Mouse (Mus musculus): ENCODE results near the gene Prss2. TPM values are rescaled to one million over a fixed set of nuclear protein-coding genes. Genes with fewer than 3 reads are reported as not detected.

Prss2 gene
- 0.77 TPM for polyA plus RNA-seq (2012; fragmentation: generic; extraction: Trizol)
- long read RNA-seq, experiment 1, partial matches to known transcripts = 2 of 2 reads
- long read RNA-seq, experiment 1, other reads (novel, unspliced or antisense) = 0 of 2 reads
- long read RNA-seq, experiment 2, partial matches to known transcripts = 1 of 2 reads
- long read RNA-seq, experiment 2, other reads (novel, unspliced or antisense) = 1 of 2 reads

GRCm38 (mm10) chr6:41521487-41521886 is at the start of gene Prss2:
Gene Prss2 (plus strand): TSS chr6:41521787.
- no peaks in the 10 kb centered on the region for H3K36me3 ChIP-seq (ENCODE audit: control insufficient read depth, insufficient read depth)
- no peaks in the 10 kb centered on the region for H3K79me3 ChIP-seq (ENCODE audit: low read depth)
- H3K79me2 ChIP-seq (ENCODE audit: control insufficient read depth, insufficient read depth) = no peaks in the 10 kb centered on the region
- no peaks in the 10 kb centered on the region for H3K27me3 ChIP-seq (ENCODE audit: control insufficient read depth, insufficient read depth, insufficient read length)
- TF ChIP-seq CEBPB (IDR thresholded peaks at IDR 0.05; ENCODE audit: low read depth) (no peak), USF1 (IDR thresholded peaks at IDR 0.05; ENCODE audit: low read depth) (no peak), MAX (IDR thresholded peaks at IDR 0.05) (no peak), FOSL1 (IDR thresholded peaks at IDR 0.05; ENCODE audit: insufficient read depth, low read length, poor library complexity, severe bottlenecking) (no peak), CTCF (IDR thresholded peaks at IDR 0.05; ENCODE audit: control insufficient read depth, insufficient read depth, insufficient read length) (no peak), MYOD1 (IDR thresholded peaks at IDR 0.05; ENCODE audit: control insufficient read depth, insufficient read length, low read depth) (no peak), MYOG (IDR thresholded peaks at IDR 0.05; ENCODE audit: control insufficient read depth, extremely low read depth, insufficient read length) (no peak)
- no peak within 1 kb of the TSS for H3K4me3 ChIP-seq (ENCODE audit: insufficient read depth, poor library complexity, severe bottlenecking)
- no peak within 1 kb of the TSS for H3ac ChIP-seq (ENCODE audit: control insufficient read depth, insufficient read length, low read depth)

GRCm38 (mm10) chr6:41499374-41499773 is 22.2 kb upstream of the Prss2 start:
- Histone ChIP-seq H3K27me3 (ENCODE audit: control insufficient read depth, insufficient read depth, insufficient read length) (no peaks in the 10 kb centered on the region), H3K36me3 (ENCODE audit: control insufficient read depth, insufficient read depth) (no peaks in the 10 kb centered on the region), H3K79me3 (ENCODE audit: low read depth) (no peaks in the 10 kb centered on the region), H3K79me2 (ENCODE audit: control insufficient read depth, insufficient read depth) (no peaks in the 10 kb centered on the region), H3K4me3 (ENCODE audit: insufficient read depth, poor library complexity, severe bottlenecking) (no peak overlapping the region), H3ac (ENCODE audit: control insufficient read depth, insufficient read length, low read depth) (no peak overlapping the region)
- TF ChIP-seq MYOD1 (IDR thresholded peaks at IDR 0.05; ENCODE audit: control insufficient read depth, insufficient read length, low read depth) = no peak
- TF ChIP-seq USF1 (IDR thresholded peaks at IDR 0.05; ENCODE audit: low read depth) = no peak
- TF ChIP-seq MAX (IDR thresholded peaks at IDR 0.05) = no peak
- TF ChIP-seq MYOG (IDR thresholded peaks at IDR 0.05; ENCODE audit: control insufficient read depth, extremely low read depth, insufficient read length) = no peak
- TF ChIP-seq CEBPB (IDR thresholded peaks at IDR 0.05; ENCODE audit: low read depth) = no peak
- TF ChIP-seq CTCF (IDR thresholded peaks at IDR 0.05; ENCODE audit: control insufficient read depth, insufficient read depth, insufficient read length) = no peak
- no peak for TF ChIP-seq FOSL1 (IDR thresholded peaks at IDR 0.05; ENCODE audit: insufficient read depth, low read length, poor library complexity, severe bottlenecking)

- TF ChIP-seq FOSL1 (IDR thresholded peaks at IDR 0.05; ENCODE audit: insufficient read depth, low read length, poor library complexity, severe bottlenecking) (no peak), MAX (IDR thresholded peaks at IDR 0.05) (no peak), USF1 (IDR thresholded peaks at IDR 0.05; ENCODE audit: low read depth) (no peak), MYOG (IDR thresholded peaks at IDR 0.05; ENCODE audit: control insufficient read depth, extremely low read depth, insufficient read length) (no peak), CTCF (IDR thresholded peaks at IDR 0.05; ENCODE audit: control insufficient read depth, insufficient read depth, insufficient read length) (no peak)
- H3K4me3 ChIP-seq (ENCODE audit: insufficient read depth, poor library complexity, severe bottlenecking) = no peak overlapping the region
These were observed 16.7 kb upstream of the Prss2 start for GRCm38 (mm10) chr6:41504915-41505314.

GRCm38 (mm10) chr6:41505323-41505722 is 16.3 kb upstream of the Prss2 start:
- Histone ChIP-seq H3K79me3 (ENCODE audit: low read depth) (no peaks in the 10 kb centered on the region), H3K4me3 (ENCODE audit: insufficient read depth, poor library complexity, severe bottlenecking) (no peak overlapping the region), H3K79me2 (ENCODE audit: control insufficient read depth, insufficient read depth) (no peaks in the 10 kb centered on the region), H3ac (ENCODE audit: control insufficient read depth, insufficient read length, low read depth) (no peak overlapping the region), H3K27me3 (ENCODE audit: control insufficient read depth, insufficient read depth, insufficient read length) (no peaks in the 10 kb centered on the region), H3K36me3 (ENCODE audit: control insufficient read depth, insufficient read depth) (no peaks in the 10 kb centered on the region)
- TF ChIP-seq CEBPB (IDR thresholded peaks at IDR 0.05; ENCODE audit: low read depth) = no peak
- TF ChIP-seq MYOD1 (IDR thresholded peaks at IDR 0.05; ENCODE audit: control insufficient read depth, insufficient read length, low read depth) = no peak
- no peak for TF ChIP-seq USF1 (IDR thresholded peaks at IDR 0.05; ENCODE audit: low read depth)

More at GRCm38 (mm10) chr6:41504915-41505314, 16.7 kb upstream of the Prss2 start:
- no peaks in the 10 kb centered on the region for H3K36me3 ChIP-seq (ENCODE audit: control insufficient read depth, insufficient read depth)
- H3K79me3 ChIP-seq (ENCODE audit: low read depth) = no peaks in the 10 kb centered on the region
- no peaks in the 10 kb centered on the region for H3K79me2 ChIP-seq (ENCODE audit: control insufficient read depth, insufficient read depth)
- no peaks in the 10 kb centered on the region for H3K27me3 ChIP-seq (ENCODE audit: control insufficient read depth, insufficient read depth, insufficient read length)
- H3ac ChIP-seq (ENCODE audit: control insufficient read depth, insufficient read length, low read depth) = no peak overlapping the region

- Histone ChIP-seq H3K79me2 (ENCODE audit: control insufficient read depth, insufficient read depth) (no peaks in the 10 kb centered on the region), H3ac (ENCODE audit: control insufficient read depth, insufficient read length, low read depth) (no peak overlapping the region), H3K4me3 (ENCODE audit: insufficient read depth, poor library complexity, severe bottlenecking) (no peak overlapping the region), H3K36me3 (ENCODE audit: control insufficient read depth, insufficient read depth) (no peaks in the 10 kb centered on the region), H3K27me3 (ENCODE audit: control insufficient read depth, insufficient read depth, insufficient read length) (no peaks in the 10 kb centered on the region), H3K79me3 (ENCODE audit: low read depth) (no peaks in the 10 kb centered on the region)
- no peak for TF ChIP-seq CTCF (IDR thresholded peaks at IDR 0.05; ENCODE audit: control insufficient read depth, insufficient read depth, insufficient read length)
- no peak for TF ChIP-seq MYOD1 (IDR thresholded peaks at IDR 0.05; ENCODE audit: control insufficient read depth, insufficient read length, low read depth)
- TF ChIP-seq FOSL1 (IDR thresholded peaks at IDR 0.05; ENCODE audit: insufficient read depth, low read length, poor library complexity, severe bottlenecking) = no peak
- no peak for TF ChIP-seq MAX (IDR thresholded peaks at IDR 0.05)
These were observed 3.5 kb upstream of the Prss2 start for GRCm38 (mm10) chr6:41518017-41518524.

GRCm38 (mm10) chr6:41526453-41526852 is 4.9 kb downstream of the Prss2 start:
- no peaks in the 10 kb centered on the region for H3K79me3 ChIP-seq (ENCODE audit: low read depth)
- no peaks in the 10 kb centered on the region for H3K79me2 ChIP-seq (ENCODE audit: control insufficient read depth, insufficient read depth)
- H3K27me3 ChIP-seq (ENCODE audit: control insufficient read depth, insufficient read depth, insufficient read length) = no peaks in the 10 kb centered on the region
- H3K4me3 ChIP-seq (ENCODE audit: insufficient read depth, poor library complexity, severe bottlenecking) = no peak overlapping the region
- no peaks in the 10 kb centered on the region for H3K36me3 ChIP-seq (ENCODE audit: control insufficient read depth, insufficient read depth)
- TF ChIP-seq CEBPB (IDR thresholded peaks at IDR 0.05; ENCODE audit: low read depth) = no peak
- no peak for TF ChIP-seq MAX (IDR thresholded peaks at IDR 0.05)
- TF ChIP-seq MYOD1 (IDR thresholded peaks at IDR 0.05; ENCODE audit: control insufficient read depth, insufficient read length, low read depth) = no peak
- no peak for TF ChIP-seq MYOG (IDR thresholded peaks at IDR 0.05; ENCODE audit: control insufficient read depth, extremely low read depth, insufficient read length)
- no peak for TF ChIP-seq CTCF (IDR thresholded peaks at IDR 0.05; ENCODE audit: control insufficient read depth, insufficient read depth, insufficient read length)
- TF ChIP-seq FOSL1 (IDR thresholded peaks at IDR 0.05; ENCODE audit: insufficient read depth, low read length, poor library complexity, severe bottlenecking) = no peak
- TF ChIP-seq USF1 (IDR thresholded peaks at IDR 0.05; ENCODE audit: low read depth) = no peak
- H3ac ChIP-seq (ENCODE audit: control insufficient read depth, insufficient read length, low read depth) = no peak overlapping the region

All from C2C12 (cell line).